Mouse (Mus musculus) left cerebral cortex, postnatal 10 days (tissue): Measurements from ENCODE around the gene Vat1. TPM values are rescaled to one million over a fixed set of nuclear protein-coding genes. Genes with fewer than 3 reads are reported as not detected.
"Not testable (repeated sequence)": the region's sequence is repeated elsewhere in the genome, so short reads cannot be mapped to it uniquely, and the experiment has no call there.

ENCODE experiments used
- DNase-seq, 2 experiments: peaks; one replicate each; pipeline ENCODE4 v3.0.0; 2021 to 2022; ENCODE audit warnings: low spot score in 2 of 2, mixed read lengths in 1 of 2; ENCODE audit errors: extremely low spot score in 1 of 2
- intact Hi-C: fragments of 180-260 bp; cut with DNase I; formaldehyde crosslinking; loops from one replicate; pipeline ENCODE4 v1.15.1; 2025
- total RNA-seq, 2 experiments: library from RNA; stranded (reverse); gene quantifications; 2 replicates each; pipeline ENCODE4 v1.2.3; 2021

The Vat1 gene
- total RNA-seq: 10 to 100 TPM; 50.3 to 54.3 TPM

GRCm38 (mm10) chr11:101465869-101466551, at the start of gene Vat1:
Vat1 (minus strand) TSS chr11:101466230.
- peak in 1 of 2 experiments; percentile 87 for DNase-seq
- intact Hi-C loops: loop anchor here (5.0 kb wide), 1 partner anchor 86 kb away; the partner anchor contains the start of genes Brca1 and Nbr1

- intact Hi-C loops: no loop called here
- no peak for DNase-seq
Observed at GRCm38 (mm10) chr11:101507090-101507489, 41.1 kb upstream of the Vat1 start.

GRCm38 (mm10) chr11:101506269-101506780, 40.3 kb upstream of the Vat1 start:
- intact Hi-C loops: no loop called here
- no peak for DNase-seq

GRCm38 (mm10) chr11:101486126-101486525, 20.1 kb upstream of the Vat1 start:
- intact Hi-C loops: no loop called here
- no peak for DNase-seq

- no peak for DNase-seq
- intact Hi-C loops: no loop called here
Observed at GRCm38 (mm10) chr11:101485509-101486028, 19.5 kb upstream of the Vat1 start.

- DNase-seq: no peak
- intact Hi-C loops: no loop called here
Observed at GRCm38 (mm10) chr11:101484814-101485213, 18.8 kb upstream of the Vat1 start.

GRCm38 (mm10) chr11:101484245-101484644, 18.2 kb upstream of the Vat1 start:
- no peak for DNase-seq
- intact Hi-C loops: no loop called here

- intact Hi-C loops: no loop called here
Observed at GRCm38 (mm10) chr11:101483804-101484203, 17.8 kb upstream of the Vat1 start.

GRCm38 (mm10) chr11:101480912-101481311, 14.9 kb upstream of the Vat1 start:
- intact Hi-C loops: no loop called here
- no peak for DNase-seq

More at GRCm38 (mm10) chr11:101483804-101484203, 17.8 kb upstream of the Vat1 start:
- DNase-seq: no peak

- no peak for DNase-seq
- intact Hi-C loops: no loop called here
Observed at GRCm38 (mm10) chr11:101479171-101479635, 13.2 kb upstream of the Vat1 start.

- intact Hi-C loops: no loop called here
- no peak for DNase-seq
Observed at GRCm38 (mm10) chr11:101477552-101478211, 11.7 kb upstream of the Vat1 start.

GRCm38 (mm10) chr11:101477194-101477551, 11.1 kb upstream of the Vat1 start:
- DNase-seq: no peak
- intact Hi-C loops: no loop called here

- DNase-seq, intact Hi-C loops: not testable (repeated sequence)
Observed at GRCm38 (mm10) chr11:101476361-101476760, 10.3 kb upstream of the Vat1 start.

- no peak for DNase-seq
- intact Hi-C loops: loop anchor here (5.0 kb wide), 1 partner anchor 38 kb away; no protein-coding TSS in a partner anchor
Observed at GRCm38 (mm10) chr11:101474298-101474697, 8.3 kb upstream of the Vat1 start.

GRCm38 (mm10) chr11:101473686-101474085, 7.7 kb upstream of the Vat1 start:
- intact Hi-C loops: loop anchor here (5.0 kb wide), 1 partner anchor 39 kb away; no protein-coding TSS in a partner anchor
- DNase-seq: not testable (repeated sequence)

- peak; percentile 42 to 79 for DNase-seq
- intact Hi-C loops: loop anchor here (5.0 kb wide), 1 partner anchor 40 kb away; no protein-coding TSS in a partner anchor
Observed at GRCm38 (mm10) chr11:101472336-101472735, 6.3 kb upstream of the Vat1 start.

GRCm38 (mm10) chr11:101471926-101472325, 5.9 kb upstream of the Vat1 start:
- no peak for DNase-seq
- intact Hi-C loops: loop anchor here (5.0 kb wide), 1 partner anchor 40 kb away; no protein-coding TSS in a partner anchor

- DNase-seq: no peak
- intact Hi-C loops: loop anchor here (5.0 kb wide), 1 partner anchor 42 kb away; no protein-coding TSS in a partner anchor
Observed at GRCm38 (mm10) chr11:101470206-101470605, 4.2 kb upstream of the Vat1 start.

GRCm38 (mm10) chr11:101469155-101469554, 3.1 kb upstream of the Vat1 start:
- no peak for DNase-seq
- intact Hi-C loops: loop anchor here (5.0 kb wide), 1 partner anchor 83 kb away; the partner anchor contains the start of genes Brca1 and Nbr1
